Mouse (Mus musculus) gastrocnemius, postnatal 10 days (tissue): Measurements from ENCODE around the gene Tigar. TPM values are rescaled to one million over a fixed set of nuclear protein-coding genes. Genes with fewer than 3 reads are reported as not detected.
A peak's percentile ranks its signal among the peaks of the same experiment; 100 is the strongest.

Experiments
- DNase-seq: peaks from one replicate; pipeline ENCODE4 v3.0.0; 2021; ENCODE audit warnings: mixed read lengths
- total RNA-seq, 2 experiments: library from RNA; stranded (reverse); gene quantifications; 2 replicates each; pipeline ENCODE4 v1.2.3; 2021

Gene Tigar
- total RNA-seq, 2 experiments from 2014 or later, result 8.3 to 8.9 TPM

DNA sequence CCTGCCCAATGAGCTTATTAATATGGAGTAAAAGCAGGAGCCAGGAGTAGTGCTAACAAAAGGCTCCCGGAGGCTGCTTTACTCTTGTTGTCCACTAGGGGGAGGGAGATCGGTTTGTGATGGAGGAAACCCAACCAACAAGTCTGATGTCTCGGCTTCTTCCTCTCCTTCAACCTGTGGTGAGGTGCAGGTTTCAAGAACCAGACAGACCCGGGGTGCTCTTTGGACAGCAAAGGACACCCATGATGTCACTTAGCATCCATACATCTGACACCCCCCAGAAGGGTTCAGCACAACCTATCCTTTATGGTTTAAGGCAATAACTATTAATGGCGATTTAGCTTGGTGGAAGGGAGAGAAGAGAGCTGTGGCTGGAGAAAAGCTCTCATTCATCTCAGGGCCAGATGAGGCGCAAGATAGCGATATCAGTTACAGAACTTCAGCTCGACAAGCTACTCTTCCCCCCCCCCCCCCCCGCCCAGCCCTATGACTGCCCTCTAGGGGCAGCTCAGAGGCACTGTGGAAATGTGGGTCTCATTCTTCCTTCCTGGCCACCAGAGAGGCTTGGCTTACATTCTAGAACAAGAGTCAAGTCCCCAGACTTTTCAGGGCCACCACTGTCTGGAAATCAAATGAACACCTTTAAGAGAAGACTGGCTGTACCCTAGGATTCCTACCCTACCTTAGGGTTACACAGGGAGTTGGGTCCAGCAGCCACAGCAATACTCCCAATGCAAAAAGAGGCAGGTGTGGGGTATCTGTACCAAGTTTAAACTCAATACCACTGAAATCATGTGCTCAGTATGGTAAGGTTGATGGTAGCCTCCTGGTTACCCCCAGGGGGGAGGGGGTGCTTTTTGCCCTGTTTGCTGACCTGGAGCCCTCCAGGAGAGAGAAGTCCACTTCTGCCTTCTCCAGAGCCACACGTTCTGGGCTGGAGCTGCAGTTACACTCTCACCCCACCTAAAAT lies 33.1 kb upstream of the Tigar start:
- no peak for DNase-seq

DNA sequence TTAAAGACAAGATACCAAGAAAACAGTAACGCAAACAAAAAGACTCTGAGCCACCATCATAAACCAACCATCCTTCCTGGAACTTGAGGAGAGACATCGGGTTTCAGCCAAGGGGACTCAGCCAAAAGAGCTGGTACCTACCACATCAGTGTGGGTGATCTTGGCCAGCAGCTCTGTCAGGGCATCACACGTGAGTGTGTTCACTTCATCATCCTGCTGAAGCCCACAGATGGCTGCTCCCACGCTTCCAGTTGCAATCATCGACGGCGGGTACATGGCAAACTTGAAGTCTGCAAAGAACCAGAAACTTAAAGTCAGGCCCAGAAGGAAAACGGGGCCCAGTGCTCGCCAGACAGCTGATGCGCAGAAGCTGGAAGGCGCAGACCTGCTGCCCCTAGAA lies 29.6 kb upstream of the Tigar start:
- DNase-seq, result no peak

DNA sequence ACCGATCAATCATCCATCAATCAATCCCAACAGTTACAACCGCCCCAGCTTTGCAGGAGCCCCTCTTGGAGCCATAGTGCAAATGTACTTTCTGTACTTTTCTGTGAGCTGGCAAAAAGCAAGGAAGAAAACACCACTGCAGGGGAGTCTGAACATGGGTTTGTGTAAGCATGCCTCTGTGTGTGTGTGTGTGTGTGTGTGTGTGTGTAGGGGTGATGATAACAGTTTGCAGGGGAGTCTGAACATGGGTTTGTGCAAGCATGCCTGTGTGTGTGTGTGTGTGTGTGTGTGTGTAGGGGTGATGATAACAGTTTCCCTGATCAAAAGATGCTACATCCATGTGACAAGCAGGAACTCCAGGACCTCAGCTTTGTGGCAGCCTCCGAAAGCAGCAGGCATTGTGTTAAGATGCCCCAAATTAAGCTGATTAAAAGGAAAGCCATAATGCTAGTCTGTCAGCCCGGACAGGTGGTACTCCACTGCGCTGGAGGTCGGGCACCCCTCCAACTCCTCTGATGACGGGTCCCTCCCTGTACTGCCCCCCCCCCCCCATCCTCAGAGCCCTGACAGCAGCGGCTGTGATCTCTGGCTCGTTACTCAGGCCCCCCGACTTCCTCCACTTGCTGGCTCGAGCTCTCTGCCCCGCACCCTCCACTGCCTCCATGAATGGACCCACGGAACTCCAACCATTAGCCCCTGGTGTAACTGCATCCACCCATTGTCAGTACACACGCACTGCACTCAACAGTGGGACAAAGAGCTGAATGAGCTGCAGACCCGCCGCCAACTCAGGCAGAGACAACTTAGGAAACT lies 24.3 kb upstream of the Tigar start:
- DNase-seq, result no peak

- DNase-seq, result no peak
Observed at GRCm38 (mm10) chr6:127132719-127133118, 23.4 kb upstream of the Tigar start.

- no peak for DNase-seq
Observed at GRCm38 (mm10) chr6:127131946-127132345, 22.6 kb upstream of the Tigar start.

DNA sequence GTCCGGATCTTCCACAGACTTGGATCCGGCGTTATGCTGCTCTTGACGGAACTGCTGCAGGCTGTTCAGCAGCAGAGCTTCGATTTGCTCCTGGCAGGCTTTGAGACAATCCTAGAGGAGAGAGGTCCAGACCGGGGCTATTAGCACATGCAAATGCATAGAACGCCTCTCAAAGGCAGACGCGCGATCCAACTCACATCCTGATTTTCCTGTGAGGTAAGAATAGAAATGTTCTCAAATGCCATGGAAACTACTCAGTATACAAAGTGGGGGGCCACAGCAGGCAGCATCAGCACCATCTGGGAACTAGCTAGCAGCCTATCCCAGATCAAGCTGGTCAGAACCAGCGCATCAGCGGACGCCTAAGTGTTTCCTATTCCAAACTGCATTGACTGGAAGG lies 21.0 kb upstream of the Tigar start:
- no peak for DNase-seq

GRCm38 (mm10) chr6:127129659-127130058 lies 20.3 kb upstream of the Tigar start:
- DNase-seq, result no peak

GRCm38 (mm10) chr6:127123506-127123905 lies 14.1 kb upstream of the Tigar start:
- DNase-seq, result no peak

DNA sequence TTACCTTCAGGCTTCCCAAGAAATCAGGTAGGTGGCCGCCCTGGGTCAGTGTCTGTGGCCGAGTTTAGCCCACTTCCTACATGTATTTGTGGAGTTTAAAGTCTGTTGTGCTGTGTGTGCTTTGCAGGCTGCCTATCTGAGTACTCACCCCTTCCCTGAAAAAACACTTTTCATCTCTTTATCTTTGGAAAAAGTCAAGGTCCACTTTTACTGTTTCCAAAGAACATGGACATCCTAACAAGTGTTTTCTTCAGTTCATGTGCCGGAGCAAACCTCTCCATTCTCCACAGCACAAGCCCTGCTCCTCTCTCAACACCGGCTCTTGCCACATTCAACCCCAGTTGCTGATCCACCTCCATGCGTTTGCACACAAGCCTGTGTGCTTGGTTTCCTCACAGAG lies 13.6 kb upstream of the Tigar start:
- DNase-seq, result no peak

DNA sequence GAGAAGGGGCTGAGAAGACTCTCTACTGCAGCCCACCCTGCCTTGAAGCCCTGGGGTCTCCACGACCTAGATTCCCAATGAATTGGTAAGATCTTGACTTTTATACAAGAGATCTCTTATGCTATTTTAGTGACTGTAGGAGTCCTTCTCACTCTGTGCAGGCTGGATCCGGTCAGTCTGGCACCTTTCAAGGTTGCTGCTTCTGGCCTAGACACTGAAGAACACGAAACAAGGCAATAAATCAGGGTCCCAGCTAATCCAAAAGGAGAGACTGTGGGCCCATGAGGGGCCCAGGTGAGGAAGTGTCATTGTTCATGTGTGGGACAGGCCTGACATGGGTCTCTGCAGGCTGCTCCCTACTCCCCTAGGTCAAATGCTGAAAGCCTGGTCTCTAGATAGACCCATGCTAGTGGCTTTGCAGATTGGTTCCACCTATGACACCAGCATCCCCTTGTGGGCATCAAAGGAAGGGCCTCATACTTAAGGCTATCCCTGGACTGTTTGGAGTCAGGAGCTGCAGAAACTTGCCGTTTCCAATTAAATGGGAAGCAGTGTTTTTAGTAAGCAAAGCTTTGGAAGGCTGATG lies 13.0 kb upstream of the Tigar start:
- DNase-seq, result no peak

DNA sequence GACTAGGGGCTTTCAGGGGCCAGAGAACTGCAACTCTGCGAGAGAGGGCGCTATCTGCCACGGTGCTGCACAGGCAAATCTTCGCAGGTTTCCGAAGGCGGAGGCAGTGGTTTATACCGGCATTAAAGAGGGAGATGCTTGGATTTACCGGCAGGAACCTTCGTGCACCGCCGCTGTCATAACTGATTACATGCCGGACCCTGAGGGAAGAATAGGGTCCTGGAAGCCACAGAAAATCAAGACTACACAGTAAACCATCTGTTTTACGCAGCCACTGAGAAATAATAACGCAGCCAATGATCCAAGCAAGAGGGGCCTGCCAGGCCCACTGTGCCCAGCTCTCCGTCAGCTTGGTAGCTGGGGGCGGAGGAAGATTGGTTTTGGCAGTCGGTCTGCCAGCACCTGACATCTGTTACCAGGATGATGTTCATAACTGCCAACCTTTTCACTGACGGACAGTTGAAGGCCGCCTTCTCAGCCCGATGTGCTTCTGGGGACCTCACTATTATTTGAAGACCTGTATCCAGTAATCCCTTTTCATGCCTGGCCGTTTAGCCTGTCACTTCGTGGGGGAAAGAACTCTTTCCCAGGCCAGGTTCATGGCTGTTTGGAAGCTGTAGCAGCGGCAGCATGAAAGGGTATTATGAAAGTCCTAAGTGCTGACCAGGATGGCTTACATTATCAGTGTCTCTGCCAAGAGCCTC lies 5.5 kb upstream of the Tigar start:
- no peak for DNase-seq

DNA sequence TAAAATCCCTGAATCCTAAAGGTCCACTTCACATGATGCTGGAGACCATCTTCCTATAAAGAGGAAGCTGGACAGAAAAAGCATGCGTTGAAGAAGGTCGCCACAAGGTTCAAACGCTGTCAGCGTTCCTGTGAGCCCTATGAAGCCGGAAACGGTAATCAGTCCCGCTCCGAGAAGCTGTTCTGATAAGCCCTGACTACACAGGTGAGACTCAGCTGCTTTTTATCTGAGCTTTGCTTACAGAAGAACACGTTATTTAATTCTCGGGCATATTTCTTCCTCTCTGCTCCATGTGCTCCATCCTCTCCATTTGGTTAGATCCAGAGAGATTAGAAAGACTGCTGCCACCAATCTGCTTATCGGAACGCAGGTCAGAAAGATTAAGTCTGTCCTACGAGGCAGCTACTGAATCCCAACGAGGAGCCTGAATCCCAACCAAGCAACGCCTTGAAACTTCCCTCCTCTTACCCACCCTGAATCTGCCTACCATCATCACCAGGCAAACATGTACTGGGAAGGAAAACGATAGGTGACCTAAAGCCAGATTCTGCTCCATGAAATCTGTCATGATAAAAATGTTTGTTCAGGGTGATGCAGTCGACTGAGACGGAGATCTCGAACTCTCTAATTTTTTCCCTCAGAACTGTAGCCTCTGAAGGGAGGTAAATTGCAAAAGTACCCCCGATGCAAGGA lies 843 bp downstream of the Tigar start:
- no peak for DNase-seq

DNA sequence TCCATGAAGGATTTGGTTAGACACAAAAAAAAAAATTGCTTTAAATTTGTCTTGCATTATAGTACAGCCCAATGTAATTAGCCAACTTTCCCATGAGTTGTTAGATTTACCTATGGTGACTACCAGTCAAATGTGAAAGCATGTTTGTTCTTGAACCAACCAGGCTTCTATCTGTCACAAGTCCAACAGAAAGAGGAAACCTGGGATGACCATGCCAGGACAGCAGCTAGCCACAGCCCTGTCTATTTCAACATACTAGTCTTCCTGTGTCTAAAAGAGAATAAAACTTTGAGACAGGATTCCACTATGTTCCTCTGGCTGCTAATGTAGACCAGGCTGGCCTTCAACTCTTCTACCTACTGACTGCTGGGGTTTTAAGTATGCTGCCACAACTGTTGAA lies 1.9 kb downstream of the Tigar start:
- no peak for DNase-seq

DNA sequence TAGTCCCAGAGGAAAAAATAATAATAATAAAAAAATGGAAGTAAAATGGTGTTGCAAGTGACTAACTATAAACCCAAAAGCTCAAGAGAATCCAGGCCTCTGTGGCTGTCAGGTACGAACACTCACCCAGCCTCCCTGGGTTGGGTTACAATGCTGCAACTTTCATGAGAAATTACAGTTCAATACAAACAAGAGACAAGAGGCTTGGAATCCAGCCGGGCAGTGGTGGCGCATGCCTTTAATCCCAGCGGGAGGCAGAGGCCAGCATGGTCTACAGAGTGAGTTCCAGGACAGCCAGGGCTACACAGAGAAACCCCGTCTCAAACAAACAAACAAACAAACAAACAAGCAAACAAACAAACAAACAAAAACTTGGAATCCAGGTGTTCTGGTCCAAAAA lies 2.6 kb downstream of the Tigar start:
- no peak for DNase-seq

GRCm38 (mm10) chr6:127106189-127106588 lies 3.2 kb downstream of the Tigar start:
- no peak for DNase-seq

DNA sequence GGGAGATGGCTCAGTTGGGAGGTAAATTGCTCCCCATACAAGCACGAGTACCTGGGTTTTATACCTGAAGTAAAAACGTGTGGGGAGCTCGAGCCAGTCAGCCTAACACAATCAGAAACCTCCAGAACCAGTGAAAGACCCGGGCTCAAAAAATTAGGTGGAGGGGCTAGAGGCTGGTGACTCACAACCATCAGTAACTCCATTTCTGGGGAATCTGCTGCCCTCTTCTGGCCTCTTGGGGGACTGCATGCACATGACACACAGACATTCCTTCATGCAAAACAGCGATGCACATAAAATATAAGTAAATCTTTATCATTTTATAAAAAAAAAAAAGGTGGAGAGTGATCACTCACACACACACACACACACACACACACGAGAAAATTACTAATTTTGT lies 4.2 kb downstream of the Tigar start:
- peak; percentile 33 for DNase-seq

DNA sequence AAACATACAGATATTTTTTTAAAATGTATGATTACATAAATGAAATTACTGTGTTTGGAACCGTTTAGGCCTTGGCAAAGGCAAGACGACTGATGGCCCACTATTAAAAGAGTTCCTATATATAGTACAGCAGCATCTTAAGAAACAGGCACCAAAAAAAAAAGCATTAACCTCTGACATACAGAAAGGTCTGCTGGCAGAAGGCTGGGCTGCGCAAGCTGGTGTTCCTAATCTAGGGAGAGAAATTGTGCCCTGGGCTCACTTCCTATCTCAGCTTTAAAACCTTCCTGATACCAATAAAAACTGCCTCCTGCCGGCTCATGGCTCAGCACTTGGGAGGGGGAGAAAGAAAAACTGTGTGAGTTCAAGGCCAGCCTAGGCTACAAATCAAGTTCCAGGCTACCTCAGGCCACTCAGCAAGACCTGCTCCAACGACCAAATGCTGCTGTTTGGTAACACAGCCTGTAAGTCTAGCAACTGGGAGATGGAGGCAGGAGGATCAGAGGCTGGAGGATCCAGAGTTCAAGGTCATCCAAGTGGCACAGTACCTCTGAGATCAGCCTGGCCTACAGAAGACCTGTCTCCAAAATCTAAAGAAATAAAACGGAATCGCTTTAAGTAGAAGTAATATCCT lies 4.8 kb downstream of the Tigar start:
- no peak for DNase-seq

GRCm38 (mm10) chr6:127103506-127104275 lies 5.7 kb downstream of the Tigar start:
- no peak for DNase-seq

GRCm38 (mm10) chr6:127094565-127094964 lies 14.8 kb downstream of the Tigar start:
- DNase-seq, result no peak

DNA sequence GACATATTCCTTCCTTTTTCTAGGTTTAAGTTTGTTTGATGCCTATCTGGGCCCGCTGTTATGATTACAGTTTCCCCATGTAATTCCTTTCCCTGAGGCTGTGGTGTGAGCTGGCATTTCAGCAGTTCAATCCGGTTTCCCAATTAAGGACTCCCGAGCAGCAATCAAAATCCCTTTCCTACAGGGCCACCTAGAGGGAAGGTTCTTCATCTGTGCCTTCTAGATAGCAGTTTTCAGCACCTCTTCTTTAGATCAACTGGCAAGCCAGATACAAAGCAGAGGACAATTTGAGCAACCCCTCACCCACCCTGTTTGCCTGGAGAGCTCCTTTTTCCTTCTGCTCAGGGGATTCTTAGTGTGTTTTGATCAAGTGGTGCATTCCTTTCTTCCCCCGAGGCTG lies 22.6 kb downstream of the Tigar start:
- DNase-seq, result peak; percentile 31
